Mouse (Mus musculus): Measurements from ENCODE around the gene Ndufa10.

Gene Ndufa10

GRCm38 (mm10) chr1:92431420-92431819 lies 42.2 kb downstream of the Ndufa10 start:
- no peak for DNase-seq (ENCODE audit: low spot score)

GRCm38 (mm10) chr1:92430991-92431390 lies 42.7 kb downstream of the Ndufa10 start:
- no peak for DNase-seq (ENCODE audit: low spot score)

GRCm38 (mm10) chr1:92424714-92425113 lies 48.9 kb downstream of the Ndufa10 start:
- DNase-seq (ENCODE audit: low spot score) = no peak

GRCm38 (mm10) chr1:92405131-92405530 lies 68.5 kb downstream of the Ndufa10 start:
- DNase-seq (ENCODE audit: low spot score) = no peak

GRCm38 (mm10) chr1:92400556-92400955 lies 73.1 kb downstream of the Ndufa10 start:
- no peak for DNase-seq (ENCODE audit: low spot score)

DNA sequence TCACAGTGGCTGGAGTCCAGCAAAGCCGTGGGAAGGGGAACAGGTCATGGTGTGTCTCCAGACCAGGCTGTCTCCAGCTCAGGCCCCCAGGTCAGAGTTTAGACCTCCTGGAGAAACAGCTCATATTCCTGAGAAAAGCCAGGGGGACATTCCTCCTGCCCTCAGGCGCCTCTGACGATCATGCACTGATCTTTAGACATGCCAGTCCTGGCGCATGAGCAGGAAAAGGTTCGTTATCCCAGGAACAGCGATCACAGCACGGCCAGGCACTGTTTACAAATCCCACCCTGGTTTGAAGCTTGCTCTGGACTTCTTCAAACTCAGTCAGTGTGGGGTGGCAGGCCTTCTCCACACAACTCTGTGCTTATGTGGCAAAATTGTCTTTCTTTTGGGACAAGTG lies 75.1 kb downstream of the Ndufa10 start:
- DNase-seq (ENCODE audit: low spot score) = no peak

- no peak for DNase-seq (ENCODE audit: low spot score)
These were observed 76.1 kb downstream of the Ndufa10 start for GRCm38 (mm10) chr1:92397511-92398051.

DNA sequence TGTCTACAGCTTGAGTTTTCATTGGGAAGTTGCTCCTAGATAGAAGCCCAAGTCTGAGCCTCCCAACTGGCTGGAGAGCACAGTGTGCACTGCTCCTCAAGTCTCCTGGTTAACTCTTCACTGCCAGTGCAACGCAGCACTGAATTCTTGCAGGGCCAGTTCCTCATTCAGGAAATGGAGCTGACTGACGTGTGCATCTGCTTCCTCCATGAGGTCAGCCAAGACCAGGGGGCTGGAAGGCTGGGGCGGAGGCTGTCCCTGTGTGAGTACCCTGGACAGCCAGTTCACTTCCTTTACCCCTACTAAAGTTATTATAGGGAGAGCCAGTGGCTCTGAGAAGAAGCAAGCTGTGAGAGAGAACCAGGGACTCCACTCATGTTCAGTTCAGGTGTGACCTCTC lies 79.4 kb downstream of the Ndufa10 start:
- no peak for DNase-seq (ENCODE audit: low spot score)

DNA sequence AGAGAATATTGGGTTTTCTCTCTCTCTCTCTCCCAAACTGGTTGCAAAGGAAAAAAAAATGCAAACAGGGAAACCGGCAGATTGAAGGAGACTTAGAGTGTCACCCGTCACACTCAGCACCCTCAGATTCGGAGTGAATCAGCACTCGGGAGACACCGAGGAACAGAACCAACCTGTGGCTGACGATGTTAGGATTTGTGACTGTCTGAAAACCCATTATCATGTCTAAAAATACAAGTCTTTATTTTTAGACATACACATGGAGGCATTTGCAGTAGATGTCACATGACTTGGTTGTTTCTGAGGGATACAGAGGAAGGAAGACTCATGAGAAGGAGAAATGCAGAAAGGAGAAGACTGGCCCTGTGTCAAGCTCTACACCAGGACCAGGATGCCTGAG lies 80.5 kb downstream of the Ndufa10 start:
- no peak for DNase-seq (ENCODE audit: low spot score)

All from T-cell, adult 2 months (primary cell).